Mouse (Mus musculus): ENCODE data around the gene Ubr4.

Gene Ubr4

GRCm38 (mm10) chr4:139351931-139352711, at the start of gene Ubr4, which contains the start of the genes Mrto4 and Emc1:
Gene Ubr4, plus strand, starts transcription at chr4:139352609.
Gene Mrto4, minus strand, starts transcription at chr4:139352576.
Gene Emc1, plus strand, starts transcription at chr4:139352587.
- TF ChIP-seq GATA4 (IDR thresholded peaks at IDR 0.05; ENCODE audit: insufficient replicate concordance, low read length), result no peak; the same call in 1 of the 2 replicates

GRCm38 (mm10) chr4:139305521-139305920, 46.9 kb upstream of the Ubr4 start:
- no peak for TF ChIP-seq GATA4 (IDR thresholded peaks at IDR 0.05; ENCODE audit: insufficient replicate concordance, low read length)

DNA sequence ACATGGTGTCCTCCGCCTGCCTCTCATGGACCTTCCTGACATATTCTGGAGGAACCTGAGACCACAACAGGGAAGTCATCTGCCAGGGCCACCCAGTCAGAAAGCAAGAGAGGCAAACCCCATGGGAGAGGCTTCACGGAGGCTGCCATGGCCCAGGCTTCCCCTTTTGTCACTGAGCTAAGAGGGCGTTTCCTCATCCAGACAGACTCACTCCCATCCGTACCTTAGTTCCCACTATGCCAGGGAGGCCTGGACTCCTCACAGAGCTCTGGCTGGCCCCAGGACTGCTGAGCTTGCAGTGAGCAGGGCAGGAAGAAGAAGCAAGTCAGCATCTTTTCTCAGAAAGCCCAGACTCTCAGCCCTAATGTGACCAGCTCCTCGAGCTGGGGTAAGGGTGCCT, 44.5 kb upstream of the Ubr4 start:
- no peak for TF ChIP-seq GATA4 (IDR thresholded peaks at IDR 0.05; ENCODE audit: insufficient replicate concordance, low read length)

GRCm38 (mm10) chr4:139309651-139310050, 42.8 kb upstream of the Ubr4 start:
- no peak for TF ChIP-seq GATA4 (IDR thresholded peaks at IDR 0.05; ENCODE audit: insufficient replicate concordance, low read length)

GRCm38 (mm10) chr4:139310171-139310898, 42.1 kb upstream of the Ubr4 start, which contains the start of the genes Pqlc2 and Akr7a5:
Gene Pqlc2, minus strand, starts transcription at chr4:139310708.
Gene Akr7a5, plus strand, starts transcription at chr4:139310744.
- TF ChIP-seq GATA4 (IDR thresholded peaks at IDR 0.05; ENCODE audit: insufficient replicate concordance, low read length), result no peak

DNA sequence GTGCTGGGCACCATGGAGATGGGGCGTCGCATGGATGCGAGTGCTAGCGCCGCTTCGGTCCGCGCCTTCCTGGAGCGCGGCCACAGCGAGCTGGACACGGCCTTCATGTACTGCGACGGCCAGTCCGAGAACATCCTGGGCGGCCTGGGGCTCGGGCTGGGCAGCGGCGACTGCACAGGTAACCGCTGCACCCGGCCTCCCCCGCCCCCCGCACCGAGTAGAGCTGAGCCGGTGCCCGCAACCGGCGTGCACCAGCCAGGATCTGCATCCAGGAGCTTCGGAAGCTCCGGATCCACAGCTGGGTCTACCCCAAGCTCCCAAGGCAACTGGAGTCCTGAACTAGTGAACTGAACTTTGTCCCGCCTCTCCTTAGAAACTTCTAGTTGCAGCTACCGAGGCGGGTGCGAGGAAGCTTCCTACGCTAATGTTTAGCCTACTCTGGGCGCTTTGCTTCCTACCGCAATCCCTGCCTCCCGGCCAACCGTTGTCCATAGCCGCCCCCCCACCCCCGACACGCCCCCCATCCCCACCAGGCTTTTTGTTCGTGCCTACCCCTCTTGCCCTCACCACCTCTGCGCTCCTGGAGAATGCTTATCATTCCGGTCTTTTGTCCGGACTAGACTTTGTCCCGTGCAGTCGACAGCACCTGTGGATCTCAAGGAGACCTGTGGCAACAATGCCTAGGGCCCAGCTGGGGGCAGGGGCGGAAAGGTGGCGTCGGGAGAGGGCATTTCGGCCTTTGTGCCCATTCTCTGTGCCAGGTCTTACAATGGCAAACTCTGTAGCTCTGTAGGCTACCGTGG, 41.3 kb upstream of the Ubr4 start:
- no peak for TF ChIP-seq GATA4 (IDR thresholded peaks at IDR 0.05; ENCODE audit: insufficient replicate concordance, low read length)

GRCm38 (mm10) chr4:139311707-139312106, 40.7 kb upstream of the Ubr4 start:
- TF ChIP-seq GATA4 (IDR thresholded peaks at IDR 0.05; ENCODE audit: insufficient replicate concordance, low read length), result no peak

DNA sequence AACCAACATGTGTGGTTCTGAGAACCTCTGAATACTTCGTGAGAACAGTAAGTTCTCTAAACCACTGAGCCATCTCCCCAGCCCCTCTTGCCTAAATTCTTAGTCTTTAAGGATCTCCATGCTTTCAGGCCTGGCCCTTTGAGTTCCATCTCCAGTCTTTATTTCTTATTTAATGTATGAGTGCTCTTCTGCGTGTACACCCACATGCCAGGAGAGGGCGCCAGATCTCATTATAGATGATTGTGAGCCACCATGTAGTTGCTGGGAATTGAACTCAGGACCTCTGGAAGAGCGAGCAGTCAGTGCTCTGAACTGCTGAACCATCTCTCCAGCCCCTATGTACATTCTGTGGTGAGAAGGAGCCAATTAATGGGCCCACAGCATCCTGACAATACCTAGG, 39.8 kb upstream of the Ubr4 start:
- TF ChIP-seq GATA4 (IDR thresholded peaks at IDR 0.05; ENCODE audit: insufficient replicate concordance, low read length), result no peak

DNA sequence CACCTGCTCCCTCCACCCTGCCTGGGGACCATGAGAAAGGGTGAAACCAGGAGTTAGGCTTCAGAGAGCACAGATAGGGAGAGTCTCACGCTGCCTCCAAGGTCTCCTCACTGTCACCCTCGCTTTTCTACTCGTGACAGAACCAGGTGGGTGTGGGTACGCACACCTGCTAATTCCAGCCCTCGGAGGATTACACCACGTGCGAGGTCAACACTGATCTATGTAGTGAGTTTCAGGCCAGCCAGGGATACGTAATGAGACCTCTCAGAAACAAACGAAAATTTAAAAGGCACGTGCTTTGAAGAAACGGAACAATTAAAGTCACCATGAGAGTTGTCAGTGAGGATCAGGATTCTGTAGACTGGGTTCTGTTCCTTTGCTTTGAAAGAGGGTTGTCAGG, 34.0 kb upstream of the Ubr4 start:
- TF ChIP-seq GATA4 (IDR thresholded peaks at IDR 0.05; ENCODE audit: insufficient replicate concordance, low read length), result no peak

DNA sequence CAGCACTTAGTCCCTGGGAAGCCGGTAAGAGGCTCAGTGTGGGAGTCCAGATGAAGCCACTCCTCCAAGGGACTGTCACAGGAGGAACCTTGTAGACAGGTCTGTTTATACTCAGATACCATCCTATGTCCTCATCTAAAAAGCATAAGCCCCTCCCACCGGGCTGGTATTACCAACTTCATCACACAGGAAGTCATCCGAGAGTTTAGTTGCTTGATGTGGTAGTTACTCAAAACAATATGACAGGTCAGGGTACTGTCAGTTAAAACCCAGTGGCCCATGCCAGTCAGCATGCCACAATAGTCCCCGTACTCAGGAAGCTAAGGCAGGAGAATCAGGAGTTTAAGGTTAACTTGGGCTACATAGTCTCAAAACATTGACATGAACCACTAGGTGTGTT, 32.7 kb upstream of the Ubr4 start:
- no peak for TF ChIP-seq GATA4 (IDR thresholded peaks at IDR 0.05; ENCODE audit: insufficient replicate concordance, low read length)

DNA sequence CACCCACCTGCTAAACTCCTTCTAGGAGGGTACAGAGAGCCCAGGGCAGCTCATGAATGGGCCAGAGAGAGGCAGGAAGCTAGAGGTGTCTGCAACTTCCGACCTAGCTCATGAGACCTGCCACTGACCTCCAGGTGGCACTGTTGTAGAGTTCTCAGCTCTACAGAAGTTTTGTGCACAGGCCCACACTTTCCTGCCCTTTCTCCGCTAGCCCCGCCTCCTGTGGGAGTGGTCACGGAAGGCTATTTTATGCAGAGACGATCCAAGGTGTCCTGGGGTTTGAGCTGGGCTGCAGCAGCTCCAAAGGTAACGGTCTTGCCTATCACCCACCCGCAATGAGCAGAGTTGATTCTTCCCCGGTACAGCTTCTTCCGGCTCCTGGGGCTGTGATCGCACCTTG, 21.8 kb upstream of the Ubr4 start:
- TF ChIP-seq GATA4 (IDR thresholded peaks at IDR 0.05; ENCODE audit: insufficient replicate concordance, low read length), result no peak

DNA sequence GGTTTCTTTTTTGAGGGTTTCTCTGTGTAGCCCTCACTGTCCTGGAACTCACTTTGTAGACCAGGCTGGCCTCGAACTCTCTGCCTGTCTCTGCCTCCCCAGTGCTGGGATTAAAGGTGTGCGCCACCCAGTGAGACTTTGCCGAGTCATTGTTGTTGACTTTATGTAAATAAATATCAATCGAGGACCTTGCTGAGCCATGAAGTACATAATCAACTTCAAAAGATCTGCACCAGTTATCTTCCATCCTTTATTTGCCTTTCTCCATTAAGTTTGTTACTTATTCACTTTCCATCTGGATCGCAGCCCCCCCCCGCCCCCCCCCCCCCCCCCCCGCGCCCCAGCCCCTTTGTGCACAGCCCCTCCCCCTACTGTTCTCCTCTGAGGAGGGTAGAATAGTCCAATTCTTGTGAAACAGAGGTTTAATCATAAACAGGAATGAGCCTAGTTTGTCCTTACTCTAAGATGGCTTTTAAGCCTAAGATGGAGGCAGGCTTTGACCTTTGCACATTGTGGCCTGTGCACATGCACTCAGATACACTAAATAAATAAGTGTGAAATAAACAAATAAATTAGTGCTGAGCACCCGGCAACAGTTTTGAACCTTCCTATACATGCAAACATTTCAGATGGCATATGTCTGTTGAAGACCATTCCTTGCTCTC, 17.6 kb upstream of the Ubr4 start:
- TF ChIP-seq GATA4 (IDR thresholded peaks at IDR 0.05; ENCODE audit: insufficient replicate concordance, low read length), result 0 out of 2 replicates have a peak, but pooled peaks have one; percentile 34

DNA sequence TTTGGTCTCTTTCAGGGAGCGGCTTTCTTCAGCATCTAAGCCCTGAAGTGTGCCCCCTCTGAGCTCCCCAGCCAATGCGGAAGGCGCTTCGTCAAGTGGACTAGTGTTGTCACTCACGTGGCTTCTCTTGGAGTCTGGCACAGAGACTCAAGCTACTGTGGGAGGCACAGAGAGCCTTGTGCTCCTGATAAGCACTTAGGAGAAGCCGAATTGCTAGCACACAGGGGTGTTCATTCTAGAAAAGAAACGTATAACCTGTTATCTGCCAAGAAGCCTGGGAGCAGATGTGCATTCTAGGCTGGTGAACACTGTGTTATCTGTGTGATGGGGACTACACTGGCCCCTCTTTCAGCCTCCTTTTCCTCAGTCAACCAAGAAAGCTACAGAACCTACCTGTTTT, 16.9 kb upstream of the Ubr4 start:
- TF ChIP-seq GATA4 (IDR thresholded peaks at IDR 0.05; ENCODE audit: insufficient replicate concordance, low read length), result no peak

- TF ChIP-seq GATA4 (IDR thresholded peaks at IDR 0.05; ENCODE audit: insufficient replicate concordance, low read length), result no peak
Observed at GRCm38 (mm10) chr4:139336822-139337483, 15.5 kb upstream of the Ubr4 start.

Data from liver, adult (tissue).